Mouse (Mus musculus) gonadal fat pad, adult 2 months (tissue): ENCODE results near the gene Vmn1r18. TPM values are rescaled to one million over a fixed set of nuclear protein-coding genes. Genes with fewer than 3 reads are reported as not detected.
"Not testable (repeated sequence)": the region's sequence is repeated elsewhere in the genome, so short reads cannot be mapped to it uniquely, and the experiment has no call there.

Source experiments
- DNase-seq: peaks from one replicate; pipeline ENCODE4 v3.0.0-alpha.2; 2012; ENCODE audit warnings: low read depth
- polyA plus RNA-seq: library from polyadenylated mRNA; depleted of rRNA; stranded (reverse); fragments of >200 nt; gene quantifications from 2 replicates; pipeline ENCODE4 v1.2.3, GENCODE M21; 2012; rRNA removed

Gene Vmn1r18
- not detected in 2 replicates for polyA plus RNA-seq

DNA sequence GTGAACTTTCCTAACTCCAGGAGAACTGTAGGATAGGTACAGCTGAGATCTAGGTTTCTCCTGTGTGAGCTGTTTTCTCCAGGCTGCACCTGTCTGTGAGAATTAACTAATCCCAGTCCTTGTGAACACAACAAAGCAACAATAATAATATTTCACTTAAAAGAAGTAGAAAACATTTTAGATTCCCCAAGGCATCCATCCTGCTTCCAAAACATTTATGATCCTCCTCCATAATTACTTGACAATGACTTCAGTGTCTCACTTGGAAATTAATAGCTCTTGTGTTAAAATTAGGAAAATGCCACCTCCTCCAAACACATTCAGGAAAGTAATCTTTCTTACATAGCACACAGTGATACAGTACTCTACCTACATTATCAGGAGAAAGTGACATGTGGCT is at the start of gene Vmn1r18:
Gene Vmn1r18 (minus strand): TSS at position 101 of the 400 bp plus-strand sequence.
- no peak for DNase-seq

DNA sequence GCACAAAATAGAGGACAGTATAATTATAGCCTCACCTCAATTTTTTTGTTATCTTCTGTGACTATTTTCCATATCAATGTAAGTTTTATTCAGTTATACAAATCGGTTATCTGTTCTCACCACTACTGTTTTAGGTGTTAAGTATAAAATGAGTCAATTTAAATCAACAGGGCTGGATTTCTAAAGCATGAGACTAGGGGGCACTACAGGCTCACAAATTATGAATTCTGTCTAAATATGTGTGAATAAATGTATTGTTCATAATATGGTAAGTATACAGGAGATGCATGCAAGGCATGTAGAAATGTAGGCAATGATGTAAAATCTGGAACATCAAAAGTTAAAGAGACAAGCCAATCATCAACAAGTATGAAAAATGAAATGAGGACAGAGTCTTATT is 35.6 kb upstream of the Vmn1r18 start:
- no peak for DNase-seq

DNA sequence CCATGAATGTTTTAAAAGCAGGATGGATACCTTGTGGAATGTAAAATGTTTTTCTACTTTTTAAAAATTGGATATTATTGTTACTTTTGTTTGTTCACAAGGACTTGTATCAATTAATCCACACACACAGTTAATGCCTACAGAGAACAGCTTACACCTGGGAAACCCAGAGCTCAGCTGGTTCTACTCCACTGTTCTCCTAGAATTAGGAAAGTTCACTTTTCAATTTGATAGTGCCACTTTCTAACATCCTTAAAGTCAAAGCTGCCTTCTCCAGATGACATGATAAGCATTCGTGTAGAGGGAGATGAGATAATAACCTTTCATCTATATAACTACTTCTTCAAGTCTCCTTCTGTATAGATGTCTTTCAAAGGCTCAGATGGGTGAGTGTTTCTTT is 33.0 kb upstream of the Vmn1r18 start, which contains the start of gene Vmn1r20:
Gene Vmn1r20 (plus strand): TSS at position 301 of the 400 bp plus-strand sequence.
- no peak for DNase-seq

DNA sequence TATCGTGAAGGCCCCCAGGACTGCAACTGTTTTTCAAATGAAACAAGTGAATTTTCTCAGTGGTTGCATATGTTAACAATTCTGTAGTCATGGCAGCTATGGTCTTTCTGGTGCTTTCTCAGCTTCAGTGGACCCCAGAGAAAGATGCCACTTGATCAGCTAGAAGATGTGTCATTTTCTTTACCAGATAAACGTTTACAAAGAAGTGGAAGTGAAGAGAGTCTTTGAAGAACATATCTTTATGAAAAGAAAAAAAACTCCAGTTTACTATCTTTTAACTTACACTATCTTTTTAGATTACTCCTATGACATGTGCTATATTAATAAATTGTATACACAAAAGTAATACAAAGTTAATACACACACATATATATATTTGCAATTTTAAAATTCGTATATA is 7.9 kb upstream of the Vmn1r18 start, which contains the start of gene Vmn1r19:
Gene Vmn1r19 (plus strand): TSS at position 301 of the 400 bp plus-strand sequence.
- DNase-seq: not testable (repeated sequence)

DNA sequence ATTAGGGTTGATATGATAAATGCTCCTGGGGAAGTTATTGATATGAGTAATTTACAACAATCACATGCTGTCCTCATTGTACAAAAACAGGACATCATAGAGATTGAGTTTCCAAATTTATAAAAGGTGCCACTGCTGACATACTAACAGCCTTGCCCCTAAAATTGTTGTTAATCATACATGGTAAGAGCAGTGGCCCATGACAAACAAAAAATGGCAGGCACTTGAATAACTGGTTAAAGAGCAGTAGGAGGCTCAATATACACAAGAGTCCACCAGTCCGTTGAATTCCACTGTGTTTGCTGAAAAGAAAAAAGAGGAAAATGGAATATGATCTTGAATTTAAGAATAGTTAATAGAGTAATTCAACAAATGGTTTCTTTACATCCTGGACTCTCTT is 28.1 kb downstream of the Vmn1r18 start:
- DNase-seq: no peak

DNA sequence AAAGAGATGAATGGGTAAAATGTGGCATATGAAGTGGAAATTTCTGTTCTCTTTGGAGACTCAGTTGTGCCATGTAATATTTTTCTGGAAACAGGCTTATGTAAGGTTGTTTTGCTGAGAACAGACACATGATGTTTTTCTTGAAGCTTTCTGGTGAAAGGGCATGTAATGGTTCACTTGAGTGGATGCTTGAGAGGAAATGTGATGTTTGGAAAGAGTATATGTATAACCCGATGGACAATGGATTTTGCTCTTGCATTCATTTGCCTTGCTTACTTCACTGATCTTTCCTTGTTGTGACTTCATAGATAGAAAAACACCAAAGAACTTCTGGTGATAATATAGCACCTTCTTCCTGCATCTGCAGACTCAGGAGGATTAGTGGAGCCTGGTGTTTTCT is 29.7 kb downstream of the Vmn1r18 start:
- not testable (repeated sequence) for DNase-seq

DNA sequence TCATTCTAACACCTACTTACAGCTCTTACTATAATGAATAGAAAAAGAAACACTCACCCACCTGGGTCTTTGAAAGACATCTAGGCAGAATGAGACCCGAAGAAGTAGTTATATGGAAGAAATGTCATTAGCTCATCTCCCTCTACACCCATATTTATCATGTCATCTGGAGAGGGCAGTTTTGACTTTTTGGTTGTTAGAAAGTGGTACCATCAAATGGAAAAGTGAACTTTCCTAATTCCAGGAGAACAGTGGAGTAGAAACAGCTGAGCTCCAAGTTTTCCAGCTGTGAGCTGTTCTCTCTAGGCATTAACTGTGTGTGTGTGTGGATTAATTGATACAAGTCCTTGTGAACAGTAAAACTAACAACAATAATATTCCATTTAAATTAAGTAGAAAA is 32.0 kb downstream of the Vmn1r18 start, which contains the start of gene Vmn1r17:
Gene Vmn1r17 (minus strand): TSS at position 101 of the 400 bp plus-strand sequence.
- no peak for DNase-seq

DNA sequence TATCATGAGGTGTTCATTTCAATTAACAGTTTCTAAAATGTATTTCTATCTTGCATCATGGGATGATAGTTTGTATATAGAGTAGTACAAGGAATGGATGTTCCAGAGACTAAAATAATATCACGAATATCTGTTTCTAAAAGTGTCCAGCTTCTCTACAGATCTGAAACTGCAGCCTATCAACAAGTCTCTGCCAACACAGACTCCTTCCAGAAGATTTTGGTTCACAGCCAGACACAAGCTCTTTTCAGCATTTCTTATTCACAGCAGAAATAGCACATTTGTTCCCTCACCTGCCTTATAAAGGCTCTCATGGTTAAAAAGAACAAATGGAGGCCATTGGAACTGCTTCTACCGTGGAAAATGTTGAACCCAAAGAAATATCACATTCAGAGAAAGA is 38.7 kb downstream of the Vmn1r18 start:
- DNase-seq: no peak

DNA sequence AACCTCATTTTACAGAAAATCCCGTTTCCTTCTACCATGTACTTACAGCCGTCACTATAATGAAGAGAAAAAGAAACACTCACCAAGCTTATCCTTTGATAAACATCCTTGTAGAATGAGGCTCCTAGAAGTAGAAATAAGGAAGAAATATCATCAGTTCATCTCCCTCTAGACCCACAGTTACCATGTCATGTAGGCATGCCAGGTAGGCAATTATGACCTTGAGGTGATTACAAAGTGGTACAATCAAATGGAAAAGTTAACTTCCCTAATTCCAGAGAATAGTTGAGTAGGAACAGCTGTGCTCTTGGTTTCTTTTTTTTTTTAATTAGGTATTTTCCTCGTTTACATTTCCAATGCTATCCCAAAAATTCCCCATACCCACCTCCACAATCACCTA is 66.2 kb downstream of the Vmn1r18 start, which contains the start of gene Vmn1r16:
Gene Vmn1r16 (minus strand): TSS at position 101 of the 400 bp plus-strand sequence.
- DNase-seq: no peak

Other genes with a start within 250 kb of the Vmn1r18 start
- gene Vmn1r12, start 238.9 kb downstream of the Vmn1r18 start, polyA plus RNA-seq: not detected in 2 replicates
- not detected in 2 replicates for gene Vmn1r13, start 192.5 kb downstream of the Vmn1r18 start, polyA plus RNA-seq
- gene Vmn1r14, start 164.1 kb downstream of the Vmn1r18 start, polyA plus RNA-seq: not detected in 2 replicates
- not detected in 2 replicates for gene Vmn1r15, start 137.8 kb downstream of the Vmn1r18 start, polyA plus RNA-seq
- not detected in 2 replicates for gene Vmn1r16, start 66.3 kb downstream of the Vmn1r18 start, polyA plus RNA-seq
- not detected in 2 replicates for gene Vmn1r17, start 32.1 kb downstream of the Vmn1r18 start, polyA plus RNA-seq
- gene Vmn1r19, start 8.0 kb upstream of the Vmn1r18 start, polyA plus RNA-seq: not detected in 2 replicates
- gene Vmn1r20, start 33.1 kb upstream of the Vmn1r18 start, polyA plus RNA-seq: not detected in 2 replicates
- gene Ppm1k, start 139.7 kb upstream of the Vmn1r18 start, polyA plus RNA-seq: 2.2 and 3.1 TPM in 2 replicates
- 4.0 and 5.9 TPM in 2 replicates for gene Herc6, start 185.2 kb upstream of the Vmn1r18 start, polyA plus RNA-seq